Mouse (Mus musculus): ENCODE data around the gene Dcdc2c.
A peak's percentile ranks its signal among the peaks of the same experiment; 100 is the strongest.

DNA sequence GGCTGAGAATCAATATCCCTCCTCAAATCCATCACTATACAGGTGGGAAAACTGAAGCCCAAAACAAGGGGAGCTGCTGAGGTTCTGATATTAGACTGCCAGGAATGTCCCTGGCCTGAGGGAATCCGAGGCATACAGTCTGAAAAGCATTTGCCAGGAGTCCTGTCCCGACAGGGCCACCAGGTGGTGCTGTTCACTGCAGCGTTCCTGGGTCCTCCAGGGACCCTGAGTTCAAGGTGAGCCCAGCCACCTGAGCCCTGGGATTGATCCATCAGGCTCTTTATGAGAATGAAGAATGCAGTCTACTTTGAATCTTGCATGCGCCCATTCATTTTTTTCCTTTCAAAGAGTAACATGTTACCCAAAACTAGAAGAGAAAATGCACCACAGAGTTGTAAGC lies 26.9 kb upstream of the Dcdc2c start:
- TF ChIP-seq EP300 (optimal IDR thresholded peaks at IDR 0.05) (no peak), CTCF (IDR thresholded peaks at IDR 0.05; ENCODE audit: low read depth) (peak; percentile 67)

All from stomach, postnatal 0 days (tissue).